Mouse (Mus musculus) stomach, embryonic 15.5 days (tissue): ENCODE measurements around the gene Mroh8. TPM values are rescaled to one million over a fixed set of nuclear protein-coding genes. Genes with fewer than 3 reads are reported as not detected.

Experiments used
- ATAC-seq: fragments of 200-750 bp; cut with Nextera tagmentation; 2 replicates; pipeline ENCODE4 v1.8.0; 2017; ENCODE audit warnings: low read depth, moderate number of reproducible peaks, moderate TSS enrichment; ENCODE audit not compliant: insufficient read depth, low FRiP score
- H3K27ac ChIP-seq: fragments of 300-500 bp; sonication (generic); 2 replicates; pipeline ENCODE4 v1.5.1; 2015; ENCODE audit warnings: mild to moderate bottlenecking, inconsistent platforms
- H3K27me3 ChIP-seq: fragments of 300-500 bp; sonication (generic); replicated peaks from 2 replicates; pipeline ENCODE4 v1.6.1; 2015; ENCODE audit warnings: inconsistent platforms
- H3K36me3 ChIP-seq: fragments of 300-500 bp; sonication (generic); 2 replicates; pipeline ENCODE4 v1.6.1; 2015; ENCODE audit warnings: inconsistent platforms
- H3K4me1 ChIP-seq: fragments of 300-500 bp; sonication (generic); 2 replicates; pipeline ENCODE4 v1.6.1; 2015; ENCODE audit warnings: inconsistent platforms
- H3K4me2 ChIP-seq: fragments of 300-500 bp; sonication (generic); 2 replicates; pipeline ENCODE4 v1.6.1; 2015; ENCODE audit warnings: mild to moderate bottlenecking, inconsistent platforms
- H3K4me3 ChIP-seq: fragments of 300-500 bp; sonication (generic); replicated peaks from 2 replicates; pipeline ENCODE4 v1.5.1; 2015; ENCODE audit warnings: inconsistent platforms
- H3K9ac ChIP-seq: fragments of 300-500 bp; sonication (generic); 2 replicates; pipeline ENCODE4 v1.6.1; 2015; ENCODE audit warnings: inconsistent platforms
- H3K9me3 ChIP-seq: fragments of 300-500 bp; sonication (generic); 2 replicates; pipeline ENCODE4 v1.6.1; 2016; ENCODE audit warnings: inconsistent platforms
- WGBS: fragments of 180-500 bp; shearing (Covaris S2); methylation state at CpG from one replicate; pipeline ENCODE4 v1.1.7; 2015; 5-methylcytosine and 5-hydroxymethylcytosine counted together
- polyA plus RNA-seq: library from polyadenylated mRNA; unstranded; fragments of >200 nt; fragmentation: Nextera tagmentation; extraction: Ambion mirVana; gene quantifications from 2 replicates; pipeline ENCODE4 v1.2.1, GENCODE M21; 2015

Gene Mroh8
- 0.63 and 0.76 TPM in 2 replicates for polyA plus RNA-seq

DNA sequence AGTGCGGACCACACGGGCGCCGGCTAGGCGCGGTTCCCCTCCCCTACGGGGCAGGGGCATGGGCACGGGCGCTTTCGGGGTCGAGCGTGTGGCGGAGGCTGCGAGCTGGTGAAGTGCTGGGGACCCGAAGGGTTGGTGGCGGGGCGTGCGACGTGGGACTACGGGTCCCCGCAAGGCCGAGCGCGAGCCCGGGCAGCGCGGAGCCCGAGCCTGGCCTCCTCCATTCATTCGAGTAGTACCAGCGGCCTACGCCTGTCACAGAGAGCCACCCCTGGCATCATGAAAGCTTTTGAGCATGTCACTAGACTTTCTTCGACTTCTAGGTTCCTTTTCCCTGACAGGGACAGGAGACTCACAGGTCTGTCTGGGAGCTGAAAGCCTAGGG lies at the start of gene Mroh8:
Gene Mroh8, minus strand, starts transcription at position 134 of the 385 bp plus-strand sequence.
- WGBS, result 0% methylated on average over 32 of the region's 32 CpGs
- Histone ChIP-seq H3K36me3 (no peaks in the 10 kb centered on the region), H3K27ac (peak within 1 kb of the TSS; percentile 95), H3K4me1 (peaks cover 14% of the 10 kb centered on the region), H3K4me3 (peak within 1 kb of the TSS; percentile 100), H3K4me2 (peak within 1 kb of the TSS; percentile 56), H3K9me3 (no peaks in the 10 kb centered on the region), H3K27me3 (no peaks in the 10 kb centered on the region), H3K9ac (peak within 1 kb of the TSS; percentile 96)
- peak; percentile 70 for ATAC-seq

DNA sequence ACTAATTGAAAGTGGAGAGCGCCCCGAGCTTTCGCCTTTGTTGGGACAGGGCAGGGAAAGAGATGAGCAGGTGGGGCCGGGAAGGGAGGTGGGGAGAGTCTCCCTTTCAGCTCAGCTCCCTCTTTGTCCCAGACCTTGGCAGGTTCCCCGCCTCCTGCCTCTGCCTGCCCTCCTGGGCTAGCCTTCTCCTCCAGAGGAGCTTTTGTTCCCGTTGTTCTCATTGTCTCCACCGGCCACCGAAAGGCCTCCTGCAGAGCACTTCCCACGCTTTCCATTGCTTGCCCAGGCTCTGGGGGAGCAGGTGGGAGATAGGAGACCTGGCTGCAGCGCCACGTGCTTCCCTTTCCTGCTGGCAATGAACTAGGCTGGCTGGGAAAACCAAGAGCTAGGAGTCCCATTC lies 49.2 kb upstream of the Mroh8 start:
- Histone ChIP-seq H3K27ac (no peak overlapping the region), H3K4me3 (no peak overlapping the region), H3K4me2 (no peak overlapping the region), H3K9ac (no peak overlapping the region), H3K27me3 (no peaks in the 10 kb centered on the region), H3K4me1 (no peaks in the 10 kb centered on the region), H3K9me3 (no peaks in the 10 kb centered on the region), H3K36me3 (peaks cover 27% of the 10 kb centered on the region)
- WGBS, result 38% methylated on average over 11 of the region's 11 CpGs
- ATAC-seq, result no peak

DNA sequence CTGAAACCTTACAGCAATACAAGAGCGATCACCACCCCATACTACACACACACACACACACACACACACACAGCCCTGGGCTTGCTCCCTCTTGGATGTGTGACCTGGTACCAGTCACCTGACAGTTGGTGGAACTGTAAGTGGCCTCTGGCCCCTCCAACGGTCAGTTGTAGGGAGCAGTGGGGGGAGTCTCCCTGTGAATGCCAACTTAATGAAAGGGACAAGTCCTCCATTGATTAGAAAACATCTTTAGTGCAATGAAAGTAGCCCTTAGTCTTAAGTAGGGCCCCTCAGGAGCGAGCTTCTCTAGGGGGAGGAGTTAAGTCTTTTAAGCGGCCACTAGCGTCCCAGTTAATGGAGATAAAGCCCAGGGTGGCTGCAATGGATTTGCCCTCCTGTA lies 48.8 kb upstream of the Mroh8 start:
- Histone ChIP-seq H3K27ac (no peak overlapping the region), H3K4me2 (no peak overlapping the region), H3K36me3 (peaks cover 31% of the 10 kb centered on the region), H3K9me3 (no peaks in the 10 kb centered on the region), H3K4me3 (no peak overlapping the region), H3K27me3 (no peaks in the 10 kb centered on the region), H3K4me1 (no peaks in the 10 kb centered on the region), H3K9ac (no peak overlapping the region)
- WGBS, result 43% methylated on average over 5 of the region's 5 CpGs
- ATAC-seq, result no peak

- Histone ChIP-seq H3K36me3 (peaks cover 51% of the 10 kb centered on the region), H3K4me3 (no peak overlapping the region), H3K9ac (no peak overlapping the region), H3K4me1 (0 out of 2 replicates have a peak, but pooled peaks cover 2% of the 10 kb centered on the region), H3K27ac (no peak overlapping the region), H3K27me3 (no peaks in the 10 kb centered on the region), H3K4me2 (no peak overlapping the region), H3K9me3 (no peaks in the 10 kb centered on the region)
- no peak for ATAC-seq
- WGBS, result 79% methylated on average over 2 of the region's 2 CpGs
These were observed 45.9 kb upstream of the Mroh8 start for GRCm38 (mm10) chr2:157325238-157325637.

- no peak for ATAC-seq
- Histone ChIP-seq H3K9me3 (no peaks in the 10 kb centered on the region), H3K27me3 (no peaks in the 10 kb centered on the region), H3K27ac (no peak overlapping the region), H3K36me3 (peaks cover 66% of the 10 kb centered on the region), H3K9ac (no peak overlapping the region), H3K4me1 (0 out of 2 replicates have a peak, but pooled peaks cover 2% of the 10 kb centered on the region), H3K4me3 (no peak overlapping the region), H3K4me2 (no peak overlapping the region)
- 87% methylated on average over 5 of the region's 5 CpGs for WGBS
These were observed 42.8 kb upstream of the Mroh8 start for GRCm38 (mm10) chr2:157322029-157322766.

- H3K36me3 ChIP-seq, result peaks cover 69% of the 10 kb centered on the region
- H3K9me3 ChIP-seq, result no peaks in the 10 kb centered on the region
- 42% methylated on average over 5 of the region's 5 CpGs for WGBS
- 0 out of 2 replicates have a peak, but pooled peaks cover 2% of the 10 kb centered on the region for H3K4me1 ChIP-seq
- no peak overlapping the region for H3K9ac ChIP-seq
- H3K27me3 ChIP-seq, result no peaks in the 10 kb centered on the region
- H3K4me2 ChIP-seq, result no peak overlapping the region
- ATAC-seq, result 0 out of 2 replicates have a peak, but pooled peaks have one; percentile 11
- 0 out of 2 replicates have a peak overlapping the region, but pooled peaks have one; percentile 28 for H3K27ac ChIP-seq
- H3K4me3 ChIP-seq, result no peak overlapping the region
These were observed 41.5 kb upstream of the Mroh8 start for GRCm38 (mm10) chr2:157320886-157321285.

GRCm38 (mm10) chr2:157320135-157320534 lies 40.8 kb upstream of the Mroh8 start:
- Histone ChIP-seq H3K9me3 (no peaks in the 10 kb centered on the region), H3K4me1 (0 out of 2 replicates have a peak, but pooled peaks cover 2% of the 10 kb centered on the region), H3K9ac (no peak overlapping the region), H3K27me3 (no peaks in the 10 kb centered on the region), H3K4me2 (no peak overlapping the region), H3K4me3 (no peak overlapping the region), H3K36me3 (peaks cover 65% of the 10 kb centered on the region), H3K27ac (peak overlapping the region; percentile 18; the same call in 1 of the 2 replicates)
- 78% methylated on average over 8 of the region's 8 CpGs for WGBS
- no peak for ATAC-seq

DNA sequence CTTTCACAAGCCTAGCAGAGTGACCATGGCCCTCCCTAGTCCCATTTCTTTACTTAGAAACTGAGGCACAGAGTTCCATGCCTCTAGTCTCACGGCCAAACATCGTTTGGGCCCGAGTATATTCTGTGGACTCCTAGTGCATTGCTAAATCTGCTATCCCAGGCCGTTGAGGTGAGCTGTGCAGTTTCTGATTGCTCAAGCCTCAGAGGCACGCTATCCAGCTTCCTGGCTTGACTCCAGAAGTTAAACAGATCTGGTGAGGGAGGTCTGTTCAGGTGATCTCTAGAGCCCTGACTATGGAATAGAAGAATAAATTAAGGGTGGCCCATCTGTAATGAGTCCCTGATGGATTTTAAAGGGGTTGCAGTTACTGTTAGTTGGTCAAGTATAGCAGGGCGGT lies 37.9 kb upstream of the Mroh8 start:
- Histone ChIP-seq H3K4me1 (0 out of 2 replicates have a peak, but pooled peaks cover 2% of the 10 kb centered on the region), H3K36me3 (peaks cover 63% of the 10 kb centered on the region), H3K9me3 (no peaks in the 10 kb centered on the region), H3K4me2 (no peak overlapping the region), H3K27me3 (no peaks in the 10 kb centered on the region), H3K27ac (no peak overlapping the region), H3K4me3 (no peak overlapping the region), H3K9ac (no peak overlapping the region)
- no peak for ATAC-seq
- WGBS, result 83% methylated on average over 6 of the region's 6 CpGs

GRCm38 (mm10) chr2:157316358-157316933 lies 37.1 kb upstream of the Mroh8 start:
- H3K27ac ChIP-seq, result no peak overlapping the region
- 0 out of 2 replicates have a peak, but pooled peaks cover 2% of the 10 kb centered on the region for H3K4me1 ChIP-seq
- 79% methylated on average over 14 of the region's 14 CpGs for WGBS
- H3K36me3 ChIP-seq, result peaks cover 59% of the 10 kb centered on the region
- H3K4me3 ChIP-seq, result no peak overlapping the region
- ATAC-seq, result no peak; the same call in 1 of the 2 replicates
- H3K9me3 ChIP-seq, result no peaks in the 10 kb centered on the region
- H3K4me2 ChIP-seq, result no peak overlapping the region
- H3K9ac ChIP-seq, result no peak overlapping the region
- no peaks in the 10 kb centered on the region for H3K27me3 ChIP-seq

GRCm38 (mm10) chr2:157315486-157315885 lies 36.1 kb upstream of the Mroh8 start:
- WGBS, result 89% methylated on average over 6 of the region's 6 CpGs
- ATAC-seq, result no peak
- no peaks in the 10 kb centered on the region for H3K27me3 ChIP-seq
- H3K4me3 ChIP-seq, result no peak overlapping the region
- no peaks in the 10 kb centered on the region for H3K9me3 ChIP-seq
- no peak overlapping the region for H3K4me2 ChIP-seq
- H3K4me1 ChIP-seq, result no peaks in the 10 kb centered on the region
- H3K9ac ChIP-seq, result no peak overlapping the region
- H3K36me3 ChIP-seq, result peaks cover 67% of the 10 kb centered on the region
- H3K27ac ChIP-seq, result no peak overlapping the region

DNA sequence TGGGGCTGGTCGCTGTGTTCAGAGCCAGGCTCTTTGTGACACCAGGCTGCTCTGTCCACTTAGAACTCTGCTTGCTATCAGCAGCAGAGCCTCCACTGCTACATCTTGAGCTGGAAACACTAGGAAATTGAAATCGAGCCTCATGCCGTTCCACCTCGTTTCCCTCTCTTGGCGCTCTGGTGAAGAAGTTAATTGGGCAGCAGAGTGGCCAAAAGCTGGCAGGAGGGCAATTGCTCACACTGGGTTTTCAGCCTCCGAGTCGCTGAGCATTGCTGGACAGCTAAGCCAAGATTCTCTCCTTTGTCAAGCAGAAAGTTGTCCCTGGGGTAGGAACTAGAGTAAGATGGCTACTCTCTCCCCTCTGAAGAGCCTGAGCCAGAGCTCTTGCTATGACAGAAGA lies 35.0 kb upstream of the Mroh8 start:
- Histone ChIP-seq H3K4me3 (no peak overlapping the region), H3K27ac (no peak overlapping the region), H3K27me3 (no peaks in the 10 kb centered on the region), H3K36me3 (peaks cover 68% of the 10 kb centered on the region), H3K4me1 (no peaks in the 10 kb centered on the region), H3K9ac (no peak overlapping the region), H3K4me2 (no peak overlapping the region), H3K9me3 (no peaks in the 10 kb centered on the region)
- ATAC-seq, result no peak
- 91% methylated on average over 7 of the region's 7 CpGs for WGBS

- WGBS, result 81% methylated on average over 3 of the region's 3 CpGs
These were observed 34.4 kb upstream of the Mroh8 start for GRCm38 (mm10) chr2:157313718-157314117.

More at GRCm38 (mm10) chr2:157313718-157314117, 34.4 kb upstream of the Mroh8 start:
- 0 out of 2 replicates have a peak, but pooled peaks cover 2% of the 10 kb centered on the region for H3K4me1 ChIP-seq
- no peak overlapping the region for H3K9ac ChIP-seq
- no peaks in the 10 kb centered on the region for H3K9me3 ChIP-seq
- H3K36me3 ChIP-seq, result peaks cover 73% of the 10 kb centered on the region
- no peak overlapping the region for H3K4me3 ChIP-seq
- no peaks in the 10 kb centered on the region for H3K27me3 ChIP-seq
- no peak for ATAC-seq
- H3K4me2 ChIP-seq, result no peak overlapping the region
- no peak overlapping the region for H3K27ac ChIP-seq
